Mouse (Mus musculus) hindbrain, embryonic 10.5 days (tissue): ENCODE measurements around the gene Pank2. TPM values are rescaled to one million over a fixed set of nuclear protein-coding genes. Genes with fewer than 3 reads are reported as not detected.

Experiments
- polyA plus RNA-seq: library from polyadenylated mRNA; unstranded; fragments of >200 nt; fragmentation: Nextera tagmentation; extraction: Ambion mirVana; gene quantifications from 2 replicates; pipeline ENCODE4 v1.2.1, GENCODE M21; 2016

The Pank2 gene
- polyA plus RNA-seq, 1 experiment from 2014 or later, result 46.8 TPM

Other genes with a start within 250 kb of the Pank2 start
- 4.9 and 6.1 TPM in 2 replicates for gene Gfra4, start 219.4 kb upstream of the Pank2 start, polyA plus RNA-seq
- 0.29 and 0.55 TPM in 2 replicates for gene Adam33, start 198.7 kb upstream of the Pank2 start, polyA plus RNA-seq
- 0.10 and 0.16 TPM in 2 replicates for gene Siglec1, start 175.7 kb upstream of the Pank2 start, polyA plus RNA-seq
- 6.4 and 7.6 TPM in 2 replicates for gene Hspa12b, start 135.2 kb upstream of the Pank2 start, polyA plus RNA-seq
- not detected in 2 replicates for gene Gm11037, start 129.0 kb upstream of the Pank2 start, polyA plus RNA-seq
- 138 and 142 TPM in 2 replicates for gene 1700037H04Rik, start 102.4 kb upstream of the Pank2 start, polyA plus RNA-seq
- 9.7 and 12.8 TPM in 2 replicates for gene Cenpb, start 82.4 kb upstream of the Pank2 start, polyA plus RNA-seq
- gene Cdc25b, start 75.5 kb upstream of the Pank2 start, polyA plus RNA-seq, result 99.7 and 116 TPM in 2 replicates
- gene Spef1, start 75.2 kb upstream of the Pank2 start, polyA plus RNA-seq, result 5.2 and 5.4 TPM in 2 replicates
- gene Ap5s1, start 55.4 kb upstream of the Pank2 start, polyA plus RNA-seq, result 27.2 and 32.7 TPM in 2 replicates
- 16.4 and 19.0 TPM in 2 replicates for gene Mavs, start 28.4 kb upstream of the Pank2 start, polyA plus RNA-seq
- 7.9 and 10.6 TPM in 2 replicates for gene Rnf24, start 90.4 kb downstream of the Pank2 start, polyA plus RNA-seq
- gene Smox, start 229.0 kb downstream of the Pank2 start, polyA plus RNA-seq, result 30.0 and 34.1 TPM in 2 replicates